Mouse (Mus musculus): ENCODE data around the gene Ccdc85c. TPM values are rescaled to one million over a fixed set of nuclear protein-coding genes. Genes with fewer than 3 reads are reported as not detected.

Gene Ccdc85c
- polyA plus RNA-seq, 1 experiment from 2014 or later, result 8.2 TPM

- no peaks in the 10 kb centered on the region for H3K36me3 ChIP-seq (ENCODE audit: control insufficient read depth, insufficient read depth, low read length)
- no peaks in the 10 kb centered on the region for H3K27me3 ChIP-seq (ENCODE audit: control insufficient read depth, insufficient read depth, low read length)
- H3K9me3 ChIP-seq (ENCODE audit: control insufficient read depth, low read length), result no peaks in the 10 kb centered on the region
- no peak overlapping the region for H3K4me3 ChIP-seq (ENCODE audit: control insufficient read depth in 1 of 2, insufficient read depth in 1 of 2, low read depth in 1 of 2, low read length in 2 of 2)
- 89% methylated on average over 30 of the region's 31 CpGs for WGBS
- H3K27ac ChIP-seq (replicated peaks in 1 of 2; ENCODE audit: control insufficient read depth in 1 of 2, insufficient read depth in 1 of 2, low read depth in 2 of 2, low read length in 2 of 2), result no peak overlapping the region
- H3K4me1 ChIP-seq (ENCODE audit: control insufficient read depth in 2 of 2, insufficient read depth in 2 of 2, low read length in 2 of 2), result peaks cover 73 to 74% of the 10 kb centered on the region in 2 experiments
- H3K4me2 ChIP-seq (ENCODE audit: low read length), result no peak overlapping the region
- ATAC-seq (ENCODE audit: insufficient number of reproducible peaks, insufficient read depth, low FRiP score, low read depth), result no peak
- no peak overlapping the region for H3K9ac ChIP-seq (ENCODE audit: low read length)
Observed at GRCm38 (mm10) chr12:108251034-108251792, 24.0 kb downstream of the Ccdc85c start.

GRCm38 (mm10) chr12:108249522-108249921 lies 25.7 kb downstream of the Ccdc85c start:
- 15% methylated on average over 10 of the region's 10 CpGs for WGBS
- H3K9ac ChIP-seq (ENCODE audit: low read length), result peak overlapping the region; percentile 27; the same call in 1 of the 2 replicates
- no peak overlapping the region for H3K4me3 ChIP-seq (ENCODE audit: control insufficient read depth in 1 of 2, insufficient read depth in 1 of 2, low read depth in 1 of 2, low read length in 2 of 2)
- peak overlapping the region; percentile 54 for H3K4me2 ChIP-seq (ENCODE audit: low read length)
- no peak for ATAC-seq (ENCODE audit: insufficient number of reproducible peaks, insufficient read depth, low FRiP score, low read depth)
- H3K4me1 ChIP-seq (ENCODE audit: control insufficient read depth in 2 of 2, insufficient read depth in 2 of 2, low read length in 2 of 2), result peaks cover 73 to 74% of the 10 kb centered on the region in 2 experiments
- peak overlapping the region; percentile 76 to 81 for H3K27ac ChIP-seq (replicated peaks in 1 of 2; ENCODE audit: control insufficient read depth in 1 of 2, insufficient read depth in 1 of 2, low read depth in 2 of 2, low read length in 2 of 2)
- H3K36me3 ChIP-seq (ENCODE audit: control insufficient read depth, insufficient read depth, low read length), result no peaks in the 10 kb centered on the region
- H3K9me3 ChIP-seq (ENCODE audit: control insufficient read depth, low read length), result no peaks in the 10 kb centered on the region
- H3K27me3 ChIP-seq (ENCODE audit: control insufficient read depth, insufficient read depth, low read length), result no peaks in the 10 kb centered on the region

- Histone ChIP-seq H3K4me1 (ENCODE audit: control insufficient read depth in 2 of 2, insufficient read depth in 2 of 2, low read length in 2 of 2) (peaks cover 74 to 75% of the 10 kb centered on the region in 2 experiments), H3K27me3 (ENCODE audit: control insufficient read depth, insufficient read depth, low read length) (no peaks in the 10 kb centered on the region), H3K9ac (ENCODE audit: low read length) (peak overlapping the region; percentile 27; the same call in 1 of the 2 replicates), H3K27ac (replicated peaks in 1 of 2; ENCODE audit: control insufficient read depth in 1 of 2, insufficient read depth in 1 of 2, low read depth in 2 of 2, low read length in 2 of 2) (peak overlapping the region; percentile 76 to 81), H3K4me3 (ENCODE audit: control insufficient read depth in 1 of 2, insufficient read depth in 1 of 2, low read depth in 1 of 2, low read length in 2 of 2) (no peak overlapping the region), H3K4me2 (ENCODE audit: low read length) (peak overlapping the region; percentile 54), H3K36me3 (ENCODE audit: control insufficient read depth, insufficient read depth, low read length) (no peaks in the 10 kb centered on the region), H3K9me3 (ENCODE audit: control insufficient read depth, low read length) (no peaks in the 10 kb centered on the region)
- no peak for ATAC-seq (ENCODE audit: insufficient number of reproducible peaks, insufficient read depth, low FRiP score, low read depth)
- WGBS, result 74% methylated on average over 8 of the region's 8 CpGs
Observed at GRCm38 (mm10) chr12:108249019-108249418, 26.2 kb downstream of the Ccdc85c start.

- H3K9ac ChIP-seq (ENCODE audit: low read length), result no peak overlapping the region
- no peak overlapping the region for H3K4me2 ChIP-seq (ENCODE audit: low read length)
- no peak overlapping the region for H3K4me3 ChIP-seq (ENCODE audit: control insufficient read depth in 1 of 2, insufficient read depth in 1 of 2, low read depth in 1 of 2, low read length in 2 of 2)
- H3K4me1 ChIP-seq (ENCODE audit: control insufficient read depth in 2 of 2, insufficient read depth in 2 of 2, low read length in 2 of 2), result peaks cover 61 to 73% of the 10 kb centered on the region in 2 experiments
- WGBS, result 72% methylated on average over 10 of the region's 10 CpGs
- no peaks in the 10 kb centered on the region for H3K9me3 ChIP-seq (ENCODE audit: control insufficient read depth, low read length)
- H3K27ac ChIP-seq (replicated peaks in 1 of 2; ENCODE audit: control insufficient read depth in 1 of 2, insufficient read depth in 1 of 2, low read depth in 2 of 2, low read length in 2 of 2), result 0 out of 4 replicates have a peak overlapping the region, but pooled peaks of 1 of the 2 experiments have one; percentile 87
- ATAC-seq (ENCODE audit: insufficient number of reproducible peaks, insufficient read depth, low FRiP score, low read depth), result no peak
- H3K27me3 ChIP-seq (ENCODE audit: control insufficient read depth, insufficient read depth, low read length), result no peaks in the 10 kb centered on the region
- H3K36me3 ChIP-seq (ENCODE audit: control insufficient read depth, insufficient read depth, low read length), result no peaks in the 10 kb centered on the region
Observed at GRCm38 (mm10) chr12:108246759-108247500, 28.3 kb downstream of the Ccdc85c start.

- Histone ChIP-seq H3K4me1 (ENCODE audit: control insufficient read depth in 2 of 2, insufficient read depth in 2 of 2, low read length in 2 of 2) (peaks cover 68 to 85% of the 10 kb centered on the region in 2 experiments), H3K4me3 (ENCODE audit: control insufficient read depth in 1 of 2, insufficient read depth in 1 of 2, low read depth in 1 of 2, low read length in 2 of 2) (no peak overlapping the region), H3K27me3 (ENCODE audit: control insufficient read depth, insufficient read depth, low read length) (no peaks in the 10 kb centered on the region), H3K9ac (ENCODE audit: low read length) (peak overlapping the region; percentile 35), H3K36me3 (ENCODE audit: control insufficient read depth, insufficient read depth, low read length) (no peaks in the 10 kb centered on the region), H3K4me2 (ENCODE audit: low read length) (peak overlapping the region; percentile 45), H3K27ac (replicated peaks in 1 of 2; ENCODE audit: control insufficient read depth in 1 of 2, insufficient read depth in 1 of 2, low read depth in 2 of 2, low read length in 2 of 2) (peak overlapping the region; percentile 79 to 87), H3K9me3 (ENCODE audit: control insufficient read depth, low read length) (no peaks in the 10 kb centered on the region)
- ATAC-seq (ENCODE audit: insufficient number of reproducible peaks, insufficient read depth, low FRiP score, low read depth), result no peak
- WGBS, result 32% methylated on average over 9 of the region's 9 CpGs
Observed at GRCm38 (mm10) chr12:108245579-108245978, 29.6 kb downstream of the Ccdc85c start.

GRCm38 (mm10) chr12:108244778-108245177 lies 30.4 kb downstream of the Ccdc85c start:
- peaks cover 67 to 85% of the 10 kb centered on the region in 2 experiments for H3K4me1 ChIP-seq (ENCODE audit: control insufficient read depth in 2 of 2, insufficient read depth in 2 of 2, low read length in 2 of 2)
- H3K9ac ChIP-seq (ENCODE audit: low read length), result peak overlapping the region; percentile 54
- peak overlapping the region; percentile 45 for H3K4me2 ChIP-seq (ENCODE audit: low read length)
- H3K36me3 ChIP-seq (ENCODE audit: control insufficient read depth, insufficient read depth, low read length), result no peaks in the 10 kb centered on the region
- ATAC-seq (ENCODE audit: insufficient number of reproducible peaks, insufficient read depth, low FRiP score, low read depth), result peak; percentile 63
- H3K9me3 ChIP-seq (ENCODE audit: control insufficient read depth, low read length), result no peaks in the 10 kb centered on the region
- peak overlapping the region; percentile 87 to 93 for H3K27ac ChIP-seq (replicated peaks in 1 of 2; ENCODE audit: control insufficient read depth in 1 of 2, insufficient read depth in 1 of 2, low read depth in 2 of 2, low read length in 2 of 2)
- H3K27me3 ChIP-seq (ENCODE audit: control insufficient read depth, insufficient read depth, low read length), result no peaks in the 10 kb centered on the region
- WGBS, result 0% methylated on average over 8 of the region's 8 CpGs
- H3K4me3 ChIP-seq (ENCODE audit: control insufficient read depth in 1 of 2, insufficient read depth in 1 of 2, low read depth in 1 of 2, low read length in 2 of 2), result 0 out of 4 replicates have a peak overlapping the region, but pooled peaks of 1 of the 2 experiments have one; percentile 2

GRCm38 (mm10) chr12:108242243-108242745 lies 32.9 kb downstream of the Ccdc85c start:
- no peaks in the 10 kb centered on the region for H3K27me3 ChIP-seq (ENCODE audit: control insufficient read depth, insufficient read depth, low read length)

More at GRCm38 (mm10) chr12:108242243-108242745, 32.9 kb downstream of the Ccdc85c start:
- H3K4me2 ChIP-seq (ENCODE audit: low read length), result no peak overlapping the region
- no peak overlapping the region for H3K27ac ChIP-seq (replicated peaks in 1 of 2; ENCODE audit: control insufficient read depth in 1 of 2, insufficient read depth in 1 of 2, low read depth in 2 of 2, low read length in 2 of 2)
- no peaks in the 10 kb centered on the region for H3K36me3 ChIP-seq (ENCODE audit: control insufficient read depth, insufficient read depth, low read length)
- no peak overlapping the region for H3K4me3 ChIP-seq (ENCODE audit: control insufficient read depth in 1 of 2, insufficient read depth in 1 of 2, low read depth in 1 of 2, low read length in 2 of 2)
- H3K9ac ChIP-seq (ENCODE audit: low read length), result no peak overlapping the region
- no peaks in the 10 kb centered on the region for H3K9me3 ChIP-seq (ENCODE audit: control insufficient read depth, low read length)
- H3K4me1 ChIP-seq (ENCODE audit: control insufficient read depth in 2 of 2, insufficient read depth in 2 of 2, low read length in 2 of 2), result peaks cover 79 to 93% of the 10 kb centered on the region in 2 experiments
- WGBS, result 89% methylated on average over 20 of the region's 20 CpGs
- ATAC-seq (ENCODE audit: insufficient number of reproducible peaks, insufficient read depth, low FRiP score, low read depth), result no peak

All from heart, embryonic 14.5 days (tissue).